Mouse (Mus musculus): ENCODE measurements around the gene Aamp. TPM values are rescaled to one million over a fixed set of nuclear protein-coding genes. Genes with fewer than 3 reads are reported as not detected.

Aamp gene
- total and polyA plus RNA-seq, 3 experiments, result 89.3 to 116 (median 100) TPM

DNA sequence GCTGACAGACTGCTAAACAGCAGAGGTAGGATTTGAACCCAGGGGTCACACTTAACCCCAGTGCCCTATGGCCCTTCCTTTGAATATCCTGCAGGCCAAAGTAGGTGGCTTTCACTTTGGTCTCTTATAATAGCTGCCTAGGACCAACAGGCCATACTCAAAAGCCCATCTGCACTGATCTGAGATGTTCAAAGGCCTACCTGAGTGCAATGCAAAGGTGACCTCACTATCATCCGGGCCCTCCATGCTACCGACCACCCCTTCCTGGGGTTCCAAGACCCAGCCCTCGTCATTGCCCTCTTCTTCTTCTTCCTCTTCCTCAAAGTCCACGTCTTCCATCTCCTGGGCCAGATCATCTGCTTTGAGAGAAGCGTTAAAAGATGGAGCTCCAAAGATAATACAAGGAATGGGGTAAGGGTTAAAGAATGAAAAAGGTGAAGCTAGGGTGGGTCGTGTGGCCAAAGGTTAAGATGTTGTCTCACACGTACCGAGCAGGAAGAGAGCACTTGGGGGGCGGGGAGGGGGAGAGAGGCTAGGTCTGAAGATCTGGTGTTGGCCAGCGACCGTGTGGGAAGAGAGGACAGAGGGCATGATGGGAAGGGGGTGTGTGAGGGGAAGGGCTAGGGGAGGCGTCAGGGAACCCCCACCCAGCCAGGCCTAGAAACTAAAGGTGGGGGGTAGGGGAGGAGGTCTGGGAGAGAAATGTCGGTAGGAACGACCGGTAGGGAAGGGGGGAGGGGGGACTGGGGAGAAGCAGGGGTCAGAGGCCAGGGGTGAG, 663 bp downstream of the Aamp start:
- Histone ChIP-seq H3K79me2 (replicated peaks; ENCODE audit: control insufficient read depth, insufficient read depth, low read length) (no peaks in the 10 kb centered on the region), H3K27me3 (ENCODE audit: control insufficient read depth, insufficient read depth, low read length) (no peaks in the 10 kb centered on the region), H3K27ac (peak overlapping the region; percentile 91), H3K4me1 (ENCODE audit: control insufficient read depth, insufficient read depth, low read length) (peaks cover 7% of the 10 kb centered on the region), H3K4me3 (peak overlapping the region; percentile 77), H3K9ac (ENCODE audit: low read depth, low read length) (peak overlapping the region; percentile 66), H3K36me3 (ENCODE audit: control insufficient read depth, insufficient read depth, low read length) (no peaks in the 10 kb centered on the region)
- WGBS, result 9% methylated on average over 15 of the region's 15 CpGs
- no peak for TF ChIP-seq EP300 (IDR thresholded peaks at IDR 0.05; ENCODE audit: insufficient read depth, low read depth, low read length)
- TF ChIP-seq POLR2A (IDR thresholded peaks at IDR 0.05; ENCODE audit: insufficient read depth, low read depth, low read length), result no peak
- TF ChIP-seq CTCF (IDR thresholded peaks at IDR 0.05), result no peak
- peak; percentile 63 to 69 for DNase-seq
- intact Hi-C loops (cut with DNase I), result loop anchor here (1.0 kb wide), 2 partner anchors 48 to 78 kb away; partner anchors contain the start of gene Arpc2

DNA sequence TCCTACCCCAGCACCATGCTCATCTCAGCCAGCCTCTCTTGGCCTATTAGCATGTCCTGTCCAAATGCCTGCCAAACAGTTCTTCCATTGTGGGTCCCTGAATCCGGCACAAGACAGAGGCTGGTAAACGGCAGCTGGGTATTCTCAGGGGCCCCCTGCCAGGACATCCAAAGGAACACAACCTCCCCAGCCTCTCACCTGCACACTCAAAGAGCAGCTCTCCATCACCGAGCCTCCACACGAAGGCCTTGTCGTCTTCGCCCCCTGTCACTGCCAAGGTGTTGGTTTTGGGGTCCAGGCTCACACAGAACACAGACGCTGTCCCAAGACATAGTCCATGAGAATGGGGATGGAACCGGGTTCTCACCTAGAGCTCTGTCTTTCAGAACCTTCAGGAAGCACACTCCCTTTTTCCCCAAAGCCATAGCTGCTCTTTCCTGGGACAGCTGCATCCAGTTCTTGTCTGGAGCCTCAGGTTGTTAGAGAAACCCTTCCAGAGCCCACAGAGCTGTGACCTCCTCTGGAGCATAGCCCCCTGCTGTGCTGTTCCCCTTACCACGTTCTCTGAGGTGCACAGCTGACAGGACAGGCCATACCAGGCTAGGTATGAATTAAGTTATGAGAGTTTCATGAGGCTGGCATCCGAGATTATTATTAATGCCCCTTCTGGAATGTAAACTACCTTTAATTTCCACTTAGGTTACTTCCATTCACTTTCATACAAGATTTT, 1.5 kb downstream of the Aamp start:
- no peak overlapping the region for H3K4me3 ChIP-seq
- no peak overlapping the region for H3K27ac ChIP-seq
- DNase-seq, result no peak
- intact Hi-C loops (cut with DNase I), result no loop called here
- H3K9ac ChIP-seq (ENCODE audit: low read depth, low read length), result no peak overlapping the region
- no peaks in the 10 kb centered on the region for H3K79me2 ChIP-seq (replicated peaks; ENCODE audit: control insufficient read depth, insufficient read depth, low read length)
- WGBS, result 88% methylated on average over 10 of the region's 10 CpGs
- TF ChIP-seq CTCF (IDR thresholded peaks at IDR 0.05) (no peak), POLR2A (IDR thresholded peaks at IDR 0.05; ENCODE audit: insufficient read depth, low read depth, low read length) (no peak), EP300 (IDR thresholded peaks at IDR 0.05; ENCODE audit: insufficient read depth, low read depth, low read length) (no peak)
- no peaks in the 10 kb centered on the region for H3K27me3 ChIP-seq (ENCODE audit: control insufficient read depth, insufficient read depth, low read length)
- H3K36me3 ChIP-seq (ENCODE audit: control insufficient read depth, insufficient read depth, low read length), result no peaks in the 10 kb centered on the region
- peaks cover 5% of the 10 kb centered on the region for H3K4me1 ChIP-seq (ENCODE audit: control insufficient read depth, insufficient read depth, low read length)

DNA sequence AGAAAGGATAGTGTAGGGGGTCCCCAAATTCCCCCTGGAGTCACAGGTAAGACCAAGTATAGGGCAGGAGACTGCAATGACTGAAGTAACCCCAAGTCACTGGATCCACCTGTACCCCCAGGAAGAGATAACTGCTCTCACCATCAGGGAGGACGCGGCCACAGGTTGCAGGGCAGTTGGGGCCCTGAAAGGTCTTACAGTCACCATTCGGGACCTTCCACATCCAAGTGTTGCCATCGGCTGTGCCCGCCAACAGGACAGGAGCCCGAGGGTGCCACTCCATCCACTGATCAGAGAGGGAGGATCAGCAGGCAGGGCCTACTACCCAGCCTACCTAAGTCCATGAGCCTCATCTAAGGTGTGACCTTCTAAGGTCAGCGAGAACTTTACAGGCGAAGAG, 2.7 kb downstream of the Aamp start:
- TF ChIP-seq CTCF (IDR thresholded peaks at IDR 0.05) (no peak), EP300 (IDR thresholded peaks at IDR 0.05; ENCODE audit: insufficient read depth, low read depth, low read length) (no peak), POLR2A (IDR thresholded peaks at IDR 0.05; ENCODE audit: insufficient read depth, low read depth, low read length) (no peak)
- no peak for DNase-seq
- H3K4me3 ChIP-seq, result no peak overlapping the region
- 96% methylated on average over 8 of the region's 8 CpGs for WGBS
- intact Hi-C loops (cut with DNase I), result no loop called here
- no peaks in the 10 kb centered on the region for H3K79me2 ChIP-seq (replicated peaks; ENCODE audit: control insufficient read depth, insufficient read depth, low read length)
- peaks cover 3% of the 10 kb centered on the region for H3K4me1 ChIP-seq (ENCODE audit: control insufficient read depth, insufficient read depth, low read length)
- no peak overlapping the region for H3K9ac ChIP-seq (ENCODE audit: low read depth, low read length)
- H3K36me3 ChIP-seq (ENCODE audit: control insufficient read depth, insufficient read depth, low read length), result no peaks in the 10 kb centered on the region
- H3K27ac ChIP-seq, result no peak overlapping the region
- H3K27me3 ChIP-seq (ENCODE audit: control insufficient read depth, insufficient read depth, low read length), result no peaks in the 10 kb centered on the region

DNA sequence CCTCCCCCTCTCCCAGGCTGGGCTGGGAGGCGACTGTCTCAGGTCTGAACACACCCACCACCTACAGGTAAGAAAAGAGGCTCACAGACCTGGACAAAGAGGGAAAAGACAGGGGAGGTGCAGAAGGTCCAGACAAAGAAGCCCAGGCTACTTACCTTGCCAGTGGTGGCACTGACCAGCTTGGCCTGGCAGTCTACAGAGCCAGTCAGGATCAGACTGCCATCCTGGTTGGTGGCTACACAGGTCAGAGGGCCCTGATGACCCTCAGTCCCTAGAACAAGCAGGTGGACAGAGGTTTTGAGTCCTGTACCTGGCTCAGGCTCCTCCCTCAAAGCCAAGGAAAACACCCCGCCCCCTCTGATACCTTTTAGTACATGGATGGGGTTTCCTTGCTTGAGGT, 3.2 kb downstream of the Aamp start:
- no peak for TF ChIP-seq CTCF (IDR thresholded peaks at IDR 0.05)
- no peak for TF ChIP-seq EP300 (IDR thresholded peaks at IDR 0.05; ENCODE audit: insufficient read depth, low read depth, low read length)
- TF ChIP-seq POLR2A (IDR thresholded peaks at IDR 0.05; ENCODE audit: insufficient read depth, low read depth, low read length), result no peak
- no peaks in the 10 kb centered on the region for H3K36me3 ChIP-seq (ENCODE audit: control insufficient read depth, insufficient read depth, low read length)
- no peak overlapping the region for H3K9ac ChIP-seq (ENCODE audit: low read depth, low read length)
- no peak overlapping the region for H3K4me3 ChIP-seq
- no peaks in the 10 kb centered on the region for H3K79me2 ChIP-seq (replicated peaks; ENCODE audit: control insufficient read depth, insufficient read depth, low read length)
- WGBS, result 91% methylated on average over 2 of the region's 2 CpGs
- H3K27me3 ChIP-seq (ENCODE audit: control insufficient read depth, insufficient read depth, low read length), result no peaks in the 10 kb centered on the region
- intact Hi-C loops (cut with DNase I), result no loop called here
- no peak for DNase-seq
- peaks cover 3% of the 10 kb centered on the region for H3K4me1 ChIP-seq (ENCODE audit: control insufficient read depth, insufficient read depth, low read length)
- no peak overlapping the region for H3K27ac ChIP-seq

DNA sequence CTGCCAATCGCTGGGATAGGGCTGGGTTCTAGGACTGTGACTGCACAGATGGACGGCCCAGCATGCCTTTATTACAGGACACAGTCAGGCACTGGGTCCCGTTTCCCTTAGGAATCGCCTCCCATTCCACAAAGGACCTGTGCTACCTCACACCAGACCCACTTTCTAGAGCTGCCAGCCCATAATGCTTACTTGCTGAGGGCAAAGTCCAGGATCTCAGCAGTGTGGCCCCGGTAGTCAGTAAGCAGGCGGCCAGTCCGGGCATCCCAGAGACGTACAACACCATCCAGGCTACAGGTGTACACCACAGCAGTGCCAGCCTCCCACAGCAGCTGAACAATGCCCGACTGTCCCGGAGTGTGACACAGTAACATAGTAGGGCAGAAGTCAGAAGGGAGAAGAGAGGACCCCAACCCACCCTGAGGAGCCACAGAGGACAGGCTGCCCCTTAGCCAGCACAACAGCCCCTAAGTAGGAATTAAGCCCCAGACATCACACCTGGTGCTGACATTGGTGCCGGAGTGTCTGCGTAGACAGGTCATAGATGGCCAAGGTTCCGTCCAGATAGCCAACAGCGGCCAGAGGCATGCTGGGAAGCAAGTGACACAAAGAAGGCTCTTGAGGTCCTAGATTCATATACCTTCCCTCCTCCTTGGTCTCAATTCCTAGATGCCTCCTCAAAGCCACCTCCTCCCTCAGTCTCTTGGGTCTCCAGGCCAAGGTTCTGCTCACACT, 3.8 kb downstream of the Aamp start:
- no peak for TF ChIP-seq EP300 (IDR thresholded peaks at IDR 0.05; ENCODE audit: insufficient read depth, low read depth, low read length)
- no peak for TF ChIP-seq POLR2A (IDR thresholded peaks at IDR 0.05; ENCODE audit: insufficient read depth, low read depth, low read length)
- TF ChIP-seq CTCF (IDR thresholded peaks at IDR 0.05), result no peak
- Histone ChIP-seq H3K36me3 (ENCODE audit: control insufficient read depth, insufficient read depth, low read length) (no peaks in the 10 kb centered on the region), H3K4me3 (no peak overlapping the region), H3K4me1 (ENCODE audit: control insufficient read depth, insufficient read depth, low read length) (peaks cover 3% of the 10 kb centered on the region), H3K79me2 (replicated peaks; ENCODE audit: control insufficient read depth, insufficient read depth, low read length) (no peaks in the 10 kb centered on the region), H3K27ac (no peak overlapping the region), H3K27me3 (ENCODE audit: control insufficient read depth, insufficient read depth, low read length) (no peaks in the 10 kb centered on the region), H3K9ac (ENCODE audit: low read depth, low read length) (no peak overlapping the region)
- intact Hi-C loops (cut with DNase I), result no loop called here
- no peak for DNase-seq
- 95% methylated on average over 14 of the region's 14 CpGs for WGBS
